Mouse (Mus musculus) midbrain, postnatal 0 days (tissue): ENCODE data around the gene Cep350. TPM values are rescaled to one million over a fixed set of nuclear protein-coding genes. Genes with fewer than 3 reads are reported as not detected.

Source experiments
- ATAC-seq: fragments of 200-750 bp; cut with Nextera tagmentation; 2 replicates; pipeline ENCODE4 v1.8.0; 2017; ENCODE audit warnings: moderate number of reproducible peaks, mild to moderate bottlenecking, moderate TSS enrichment, moderate library complexity; ENCODE audit not compliant: low FRiP score
- DNase-seq: peaks from one replicate; pipeline ENCODE4 v3.0.0-alpha.2; 2015; ENCODE audit warnings: low spot score
- H3K27ac ChIP-seq: fragments of 300-500 bp; sonication (generic); 2 replicates; pipeline ENCODE4 v1.5.1; 2014; ENCODE audit warnings: low read depth, mild to moderate bottlenecking, low read length, mixed read lengths
- H3K27me3 ChIP-seq: fragments of 300-500 bp; sonication (generic); 2 replicates; pipeline ENCODE4 v1.6.1; 2014; ENCODE audit warnings: low read length, control low read depth, mixed read lengths; ENCODE audit not compliant: insufficient read depth
- H3K36me3 ChIP-seq: fragments of 300-500 bp; sonication (generic); 2 replicates; pipeline ENCODE4 v1.6.1; 2014; ENCODE audit warnings: low read length, control low read depth, mixed read lengths; ENCODE audit not compliant: insufficient read depth
- H3K4me1 ChIP-seq: fragments of 300-500 bp; sonication (generic); 2 replicates; pipeline ENCODE4 v1.6.1; 2014; ENCODE audit warnings: mild to moderate bottlenecking, control low read depth, antibody characterized with exemption, low read length, mixed read lengths; ENCODE audit not compliant: insufficient read depth
- H3K4me2 ChIP-seq: fragments of 300-500 bp; sonication (generic); 2 replicates; pipeline ENCODE4 v1.6.1; 2014; ENCODE audit warnings: low read depth, mild to moderate bottlenecking, low read length, mixed read lengths; ENCODE audit not compliant: poor library complexity, severe bottlenecking
- H3K4me3 ChIP-seq: fragments of 300-500 bp; sonication (generic); 2 replicates; pipeline ENCODE4 v1.5.1; 2014; ENCODE audit warnings: low read depth, mild to moderate bottlenecking, low read length, moderate library complexity
- H3K9ac ChIP-seq: fragments of 300-500 bp; sonication (generic); replicated peaks from 2 replicates; pipeline ENCODE4 v1.6.1; 2014; ENCODE audit warnings: mild to moderate bottlenecking, low read length, moderate library complexity, mixed read lengths; ENCODE audit not compliant: poor library complexity, severe bottlenecking
- H3K9me3 ChIP-seq: fragments of 300-500 bp; sonication (generic); 2 replicates; pipeline ENCODE4 v1.6.1; 2016; ENCODE audit warnings: low read length, control low read depth
- CTCF ChIP-seq: IDR thresholded peaks from 2 replicates; pipeline ENCODE4 v1.5.1; 2016; ENCODE audit warnings: antibody characterized with exemption, mild to moderate bottlenecking
- WGBS: fragments of 180-500 bp; shearing (Covaris S2); extraction: QIAGEN DNeasy Blood & Tissue Kit; methylation state at CpG from one replicate; pipeline ENCODE4 v1.1.7; 2014; 5-methylcytosine and 5-hydroxymethylcytosine counted together
- polyA plus RNA-seq: library from polyadenylated mRNA; unstranded; fragments of >200 nt; fragmentation: Nextera tagmentation; extraction: Ambion mirVana; gene quantifications from 2 replicates; pipeline ENCODE4 v1.2.1, GENCODE M21; 2015
- total RNA-seq: library from RNA; depleted of rRNA; stranded (reverse); fragments of >200 nt; gene quantifications from 2 replicates; pipeline ENCODE4 v1.2.3, GENCODE M21; 2014; rRNA removed

Cep350 gene
- total RNA-seq: 33.2 and 37.0 TPM in 2 replicates
- 8.8 and 13.0 TPM in 2 replicates for polyA plus RNA-seq

- TF ChIP-seq CTCF: no peak
These were observed at the start of gene Cep350 for GRCm38 (mm10) chr1:155973068-155973718. TSS of gene Cep350 (minus strand) at chr1:155973255.

GRCm38 (mm10) chr1:156020402-156020801 lies 47.3 kb upstream of the Cep350 start:
- H3K36me3 ChIP-seq: peaks cover 18% of the 10 kb centered on the region
- ATAC-seq: no peak
- H3K9me3 ChIP-seq: no peaks in the 10 kb centered on the region
- no peak for TF ChIP-seq CTCF
- no peak overlapping the region for H3K27ac ChIP-seq
- H3K9ac ChIP-seq: no peak overlapping the region
- DNase-seq: no peak
- no peaks in the 10 kb centered on the region for H3K27me3 ChIP-seq
- 97% methylated on average over 1 of the region's 1 CpGs for WGBS
- H3K4me1 ChIP-seq: no peaks in the 10 kb centered on the region
- no peak overlapping the region for H3K4me3 ChIP-seq
- H3K4me2 ChIP-seq: no peak overlapping the region

More at GRCm38 (mm10) chr1:155973068-155973718, at the start of gene Cep350:
- Histone ChIP-seq H3K27ac (peak within 1 kb of the TSS; percentile 95), H3K4me1 (0 out of 2 replicates have a peak, but pooled peaks cover 2% of the 10 kb centered on the region), H3K4me3 (peak within 1 kb of the TSS; percentile 99), H3K36me3 (no peaks in the 10 kb centered on the region), H3K27me3 (no peaks in the 10 kb centered on the region), H3K4me2 (peak within 1 kb of the TSS; percentile 68), H3K9ac (peak within 1 kb of the TSS; percentile 99), H3K9me3 (no peaks in the 10 kb centered on the region)
- DNase-seq (peak; percentile 99), ATAC-seq (peak; percentile 98)
- under 1% methylated on average over 40 of the region's 57 CpGs for WGBS

- no peaks in the 10 kb centered on the region for H3K9me3 ChIP-seq
- no peak overlapping the region for H3K9ac ChIP-seq
- H3K27me3 ChIP-seq: no peaks in the 10 kb centered on the region
- no peak for TF ChIP-seq CTCF
- 90% methylated on average over 1 of the region's 1 CpGs for WGBS
- ATAC-seq (no peak), DNase-seq (no peak)
- H3K36me3 ChIP-seq: peaks cover 17% of the 10 kb centered on the region
- no peak overlapping the region for H3K4me3 ChIP-seq
- H3K4me1 ChIP-seq: no peaks in the 10 kb centered on the region
- H3K27ac ChIP-seq: no peak overlapping the region
- H3K4me2 ChIP-seq: no peak overlapping the region
These were observed 46.7 kb upstream of the Cep350 start for GRCm38 (mm10) chr1:156019800-156020199.

GRCm38 (mm10) chr1:156009003-156009402 lies 35.9 kb upstream of the Cep350 start:
- no peak overlapping the region for H3K4me2 ChIP-seq
- H3K4me3 ChIP-seq: no peak overlapping the region
- DNase-seq: no peak
- ATAC-seq: no peak
- no peak overlapping the region for H3K9ac ChIP-seq
- peaks cover 27% of the 10 kb centered on the region for H3K36me3 ChIP-seq
- H3K4me1 ChIP-seq: no peaks in the 10 kb centered on the region
- no peak overlapping the region for H3K27ac ChIP-seq
- 100% methylated on average over 1 of the region's 1 CpGs for WGBS
- no peak for TF ChIP-seq CTCF
- H3K9me3 ChIP-seq: no peaks in the 10 kb centered on the region
- no peaks in the 10 kb centered on the region for H3K27me3 ChIP-seq

- no peak for TF ChIP-seq CTCF
- H3K4me1 ChIP-seq: no peaks in the 10 kb centered on the region
These were observed 32.9 kb upstream of the Cep350 start for GRCm38 (mm10) chr1:156005906-156006305.

GRCm38 (mm10) chr1:156003201-156003935 lies 30.3 kb upstream of the Cep350 start:
- DNase-seq: no peak
- TF ChIP-seq CTCF: no peak
- Histone ChIP-seq H3K27me3 (no peaks in the 10 kb centered on the region), H3K4me2 (no peak overlapping the region), H3K9me3 (no peaks in the 10 kb centered on the region), H3K36me3 (peaks cover 13% of the 10 kb centered on the region), H3K4me1 (no peaks in the 10 kb centered on the region), H3K27ac (no peak overlapping the region), H3K4me3 (no peak overlapping the region), H3K9ac (no peak overlapping the region)
- WGBS: 90% methylated on average over 7 of the region's 7 CpGs
- ATAC-seq: no peak

More at GRCm38 (mm10) chr1:156005906-156006305, 32.9 kb upstream of the Cep350 start:
- no peaks in the 10 kb centered on the region for H3K27me3 ChIP-seq
- no peak overlapping the region for H3K4me2 ChIP-seq
- H3K4me3 ChIP-seq: no peak overlapping the region
- DNase-seq: no peak
- H3K36me3 ChIP-seq: peaks cover 20% of the 10 kb centered on the region
- H3K27ac ChIP-seq: no peak overlapping the region
- ATAC-seq: no peak
- 92% methylated on average over 11 of the region's 11 CpGs for WGBS
- H3K9ac ChIP-seq: no peak overlapping the region
- H3K9me3 ChIP-seq: no peaks in the 10 kb centered on the region
